Mouse (Mus musculus): Measurements from ENCODE around the gene Olfr1427.
"Not testable (repeated sequence)": the region's sequence is repeated elsewhere in the genome, so short reads cannot be mapped to it uniquely, and the experiment has no call there.

- TF ChIP-seq CTCF (IDR thresholded peaks at IDR 0.05; ENCODE audit: extremely low read depth, insufficient read depth, insufficient read length, insufficient replicate concordance); POLR2A (IDR thresholded peaks at IDR 0.05; ENCODE audit: low read depth, low read length): not testable (repeated sequence)
These were observed 33.6 kb downstream of the Olfr1427 start for GRCm38 (mm10) chr19:12069546-12069945.
